Mouse (Mus musculus): ENCODE measurements around the gene 1110008P14Rik.

1110008P14Rik gene

DNA sequence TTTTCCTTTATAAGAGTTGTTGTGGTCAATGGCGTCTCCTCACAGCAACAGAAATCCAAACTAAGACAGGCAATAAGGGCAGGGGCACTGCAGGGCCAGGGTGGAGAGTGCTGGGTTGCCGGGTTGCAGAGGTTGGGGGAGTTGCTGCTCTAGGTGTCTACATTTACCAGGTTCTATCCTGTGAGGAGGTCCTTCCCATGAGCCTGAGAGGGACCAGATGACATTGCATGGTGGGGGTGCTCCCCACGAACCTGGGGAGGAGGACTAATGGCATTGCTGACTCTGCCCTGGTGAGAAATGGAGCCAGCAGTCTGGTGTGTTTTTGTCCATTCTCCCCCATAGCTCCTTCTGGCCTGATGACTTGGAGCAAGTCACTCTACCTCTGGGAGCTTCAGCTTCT lies 24.0 kb downstream of the 1110008P14Rik start:
- POLR2A ChIA-PET = interaction anchor here in 2 of 4 experiments (0.7 to 1.6 kb wide), 3 partner anchors 13 to 180 kb away, joined by 3 to 4 read pairs (median 3); partner anchors contain the start of gene 1110008P14Rik (in 1 of the 2)

DNA sequence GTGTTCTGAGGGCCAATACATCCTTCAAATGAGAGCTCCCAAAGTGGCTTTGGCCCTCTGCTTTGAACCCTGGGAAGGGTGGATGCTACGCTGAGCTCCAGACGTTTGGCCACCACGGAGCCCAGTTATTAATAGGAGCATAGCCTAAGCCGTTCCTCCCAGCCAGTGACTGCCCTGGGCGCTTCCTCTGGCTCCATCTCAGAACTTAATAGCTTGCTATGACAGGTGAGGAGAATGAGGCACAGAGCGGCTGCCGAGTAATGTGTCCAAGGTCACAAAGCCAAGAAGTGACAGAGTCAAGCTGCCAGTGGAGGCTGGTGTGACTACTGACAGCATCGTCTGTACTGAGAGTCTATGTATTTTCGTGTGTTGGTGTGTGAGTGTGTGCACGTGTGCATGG lies 25.5 kb downstream of the 1110008P14Rik start:
- ChIA-PET CTCF (interaction anchor here in 3 of 4 experiments (0.5 to 3.2 kb wide), 5 partner anchors 48 to 275 kb away, joined by 3 to 15 read pairs (median 4); no protein-coding TSS in a partner anchor), POLR2A (interaction anchor here in 1 of 4 experiments (0.7 kb wide), 1 partner anchor 26 kb away, joined by 3 read pairs; the partner anchor contains the start of gene 1110008P14Rik)

More for the DNA sequence above, 24.0 kb downstream of the 1110008P14Rik start:
- CTCF ChIA-PET = interaction anchor here (0.6 to 3.2 kb wide), 9 partner anchors 46 to 164 kb away, joined by 3 to 15 read pairs (median 4); partner anchors contain the start of gene Golga2 (in 1 of the 4)

DNA sequence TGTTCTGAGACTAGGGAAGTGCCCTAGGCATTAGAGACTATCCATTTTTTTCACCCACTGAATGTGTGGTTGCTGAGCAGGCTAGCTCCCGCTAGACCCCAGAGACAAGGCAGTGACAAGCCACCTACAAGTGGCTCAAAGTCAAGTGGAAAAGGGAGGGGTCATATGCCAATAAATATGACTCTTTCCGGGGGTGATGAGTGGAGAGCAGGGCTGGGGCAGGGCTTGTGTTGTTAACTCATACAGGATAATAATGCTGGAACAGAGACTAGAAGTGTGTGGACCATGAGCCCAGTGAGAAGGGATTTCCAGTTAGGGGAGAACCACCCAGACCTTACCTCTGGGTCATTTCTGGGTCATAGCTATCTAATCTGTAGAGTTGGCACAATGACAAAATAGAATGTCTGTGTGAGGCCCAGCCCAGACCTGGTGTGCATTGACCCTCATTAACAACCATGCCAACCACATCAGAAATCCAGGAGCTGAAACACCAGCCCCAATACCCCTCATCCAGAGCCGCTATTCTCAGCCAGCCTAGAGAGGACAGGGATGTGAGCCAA lies 27.3 kb downstream of the 1110008P14Rik start:
- CTCF ChIA-PET = interaction anchor here in 2 of 4 experiments (0.6 to 2.2 kb wide), 10 partner anchors 9 to 158 kb away, joined by 3 to 7 read pairs (median 4); partner anchors contain the start of gene 1110008P14Rik (in 1 of the 2)
- POLR2A ChIA-PET = interaction anchor here in 2 of 4 experiments (0.5 to 0.8 kb wide), 2 partner anchors 24 to 142 kb away, joined by 3 read pairs; no protein-coding TSS in a partner anchor

DNA sequence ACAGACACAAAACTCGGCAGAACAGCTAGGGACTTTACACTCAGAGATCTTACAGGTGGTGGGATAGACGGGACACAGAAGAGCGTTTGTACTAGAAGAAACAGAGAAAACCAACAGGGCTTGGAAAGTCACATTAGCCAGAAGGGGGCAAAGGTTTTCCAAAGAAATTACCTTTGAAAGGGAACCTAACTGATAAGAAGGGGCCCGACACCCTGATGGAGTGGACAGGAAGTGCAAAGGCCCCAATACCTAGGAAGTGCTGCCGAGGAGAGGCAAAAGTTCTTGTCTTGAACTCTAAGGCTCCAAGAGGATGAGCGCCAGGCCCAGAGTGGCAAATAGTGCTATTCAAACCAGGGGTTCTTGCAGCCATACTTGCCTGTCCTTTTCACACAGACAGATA lies 27.9 kb downstream of the 1110008P14Rik start:
- CTCF ChIA-PET = interaction anchor here in 3 of 4 experiments (0.6 to 2.3 kb wide), 10 partner anchors 9 to 220 kb away, joined by 3 to 7 read pairs (median 4); partner anchors contain the start of gene 1110008P14Rik (in 1 of the 3)
- POLR2A ChIA-PET = no interaction called here

DNA sequence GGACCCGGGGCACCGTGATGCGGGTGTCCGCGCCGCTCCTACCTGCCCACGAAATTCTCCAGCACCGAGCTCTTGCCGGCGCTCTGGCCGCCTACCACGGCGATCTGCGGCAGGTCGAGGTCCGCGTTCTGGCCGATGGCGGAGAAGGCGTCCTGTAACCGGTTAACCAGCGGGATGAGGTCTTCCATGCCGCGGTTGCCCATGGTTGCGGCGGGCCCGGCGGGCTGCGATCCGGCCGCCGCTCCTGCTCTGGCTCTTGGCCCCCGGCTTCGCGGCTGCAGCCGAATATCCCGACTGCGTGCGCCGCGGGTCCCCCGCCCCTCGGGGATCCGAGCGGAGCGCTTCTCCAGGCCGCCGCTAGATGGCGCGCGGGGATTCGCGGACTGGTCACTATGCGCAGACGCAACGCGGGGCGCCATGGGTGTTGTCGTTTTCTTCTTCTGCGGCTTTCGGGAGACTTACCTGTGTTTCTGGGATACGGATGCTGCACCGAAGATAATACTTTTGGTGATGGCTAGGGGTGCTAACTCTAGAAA lies 28.7 kb downstream of the 1110008P14Rik start, which contains the start of gene Dnm1:
TSS of gene Dnm1 (minus strand) at position 332 of the 536 bp plus-strand sequence.
- CTCF ChIA-PET = interaction anchor here (0.6 to 2.3 kb wide), 18 partner anchors 9 to 219 kb away, joined by 3 to 9 read pairs (median 4); partner anchors contain the start of gene 1110008P14Rik (in 1 of the 4)
- POLR2A ChIA-PET = interaction anchor here in 2 of 4 experiments (0.8 to 1.7 kb wide), 3 partner anchors 10 to 14 kb away, joined by 4 to 7 read pairs (median 4); no protein-coding TSS in a partner anchor

DNA sequence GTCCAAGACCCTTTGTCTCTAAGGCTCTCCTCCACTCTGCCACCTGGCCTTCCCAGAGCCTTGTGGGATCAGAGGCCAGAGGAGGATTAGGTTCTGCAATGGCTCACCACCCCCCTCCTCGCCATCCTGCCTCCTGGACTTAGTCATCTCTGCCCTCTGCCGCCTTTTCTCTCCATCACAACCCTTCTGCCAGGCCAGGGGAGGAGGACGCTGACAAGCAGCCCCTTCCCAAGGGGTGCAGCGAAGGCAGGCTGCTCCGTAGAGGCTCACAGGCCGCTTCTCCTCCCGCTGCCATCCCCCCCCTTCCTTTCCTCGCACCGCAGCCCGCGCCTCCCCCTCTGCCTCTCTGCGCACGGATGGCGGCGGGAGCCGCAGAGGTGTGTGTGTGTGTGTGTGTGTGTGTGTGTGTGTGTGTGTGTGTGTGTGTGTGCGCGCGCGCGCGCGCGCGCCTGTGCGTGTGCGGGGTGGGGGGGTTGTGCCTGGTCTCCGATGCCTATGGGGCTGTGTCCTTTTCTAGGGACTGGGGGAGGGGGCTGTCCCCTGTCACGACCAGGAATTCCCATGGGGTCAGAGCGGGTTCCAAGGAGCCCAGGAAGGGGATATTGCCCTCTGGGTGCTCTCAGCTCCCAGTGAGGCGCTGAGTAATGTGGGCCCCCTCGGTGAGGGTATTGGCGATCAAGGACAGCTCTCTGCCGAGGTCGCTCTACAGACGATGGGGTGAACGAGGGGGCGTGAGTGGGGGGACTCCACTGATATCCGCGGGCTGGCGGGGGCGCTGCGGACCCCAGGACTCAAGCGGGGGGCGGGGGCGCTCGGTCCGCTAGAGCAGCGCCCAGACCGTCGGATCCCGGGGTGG lies 29.4 kb downstream of the 1110008P14Rik start, which contains the start of gene Ciz1:
TSS of gene Ciz1 (plus strand) at position 177 of the 856 bp plus-strand sequence.
- ChIA-PET CTCF (interaction anchor here (0.6 to 2.3 kb wide), 19 partner anchors 9 to 386 kb away, joined by 3 to 9 read pairs (median 4); partner anchors contain the start of gene 1110008P14Rik (in 1 of the 4)), POLR2A (interaction anchor here in 3 of 4 experiments (0.8 to 2.5 kb wide), 6 partner anchors 8 to 177 kb away, joined by 3 to 7 read pairs (median 4); partner anchors contain the start of gene 1110008P14Rik (in 1 of the 3))

DNA sequence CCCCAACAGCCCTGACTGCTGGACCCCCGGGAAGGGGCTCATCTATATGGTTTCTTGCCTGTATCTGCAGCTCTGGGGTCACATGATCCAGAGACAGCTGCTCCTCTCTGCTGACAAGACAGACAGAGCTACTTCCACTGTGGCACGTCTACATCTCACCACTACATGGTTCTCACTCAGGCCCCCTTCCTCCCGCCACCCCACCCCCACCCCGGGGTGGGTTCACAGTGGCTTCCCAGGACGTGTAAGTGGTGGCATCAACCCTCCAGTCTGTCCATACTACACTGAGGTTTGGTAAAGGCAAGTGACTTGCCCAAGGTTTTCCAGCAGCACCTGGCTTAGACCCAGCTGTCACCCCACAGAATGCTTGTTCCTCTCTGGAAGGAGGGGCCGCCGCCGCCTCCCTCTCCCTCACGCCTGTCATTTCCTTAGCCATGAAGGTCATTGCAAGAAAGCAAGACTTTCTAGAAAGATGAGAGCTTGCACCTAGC lies 30.2 kb downstream of the 1110008P14Rik start:
- ChIA-PET CTCF (interaction anchor here in 2 of 4 experiments (1.1 to 1.8 kb wide), 4 partner anchors 9 to 91 kb away, joined by 3 to 9 read pairs (median 4); no protein-coding TSS in a partner anchor), POLR2A (interaction anchor here in 3 of 4 experiments (0.8 to 2.5 kb wide), 7 partner anchors 9 to 177 kb away, joined by 3 to 7 read pairs (median 4); partner anchors contain the start of genes 1110008P14Rik (in 2 of the 3) and Swi5 (in 1 of the 3))

DNA sequence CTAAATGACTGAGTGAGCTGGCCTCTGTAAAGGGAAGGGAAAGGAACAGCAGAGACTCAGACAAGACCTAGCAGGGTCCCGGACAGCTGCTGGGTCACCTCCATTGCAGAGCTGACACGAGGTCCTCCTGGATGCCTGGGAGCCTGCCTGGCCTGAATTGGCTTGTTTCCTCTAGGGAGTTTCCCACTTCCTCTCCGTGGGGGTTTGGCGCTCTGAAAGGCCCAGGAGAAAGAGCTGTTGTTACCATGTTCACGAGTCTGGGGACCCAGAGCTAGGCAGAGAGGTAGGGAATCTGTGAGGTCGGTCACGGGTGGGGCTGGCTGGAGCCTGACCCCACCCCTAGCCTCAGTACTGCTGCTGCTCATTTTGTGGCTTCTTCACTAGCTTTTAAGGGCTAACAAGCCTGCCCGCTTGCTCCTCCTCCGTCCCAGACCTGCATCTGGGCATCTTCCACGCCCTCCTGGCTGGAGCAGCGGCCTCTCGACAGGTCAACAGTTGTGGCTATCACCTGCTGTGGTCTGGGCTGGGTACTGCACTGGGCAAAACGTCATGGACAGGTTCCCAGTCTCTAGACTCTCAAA lies 31.2 kb downstream of the 1110008P14Rik start:
- POLR2A ChIA-PET = interaction anchor here in 3 of 4 experiments (0.7 to 2.5 kb wide), 9 partner anchors 8 to 354 kb away, joined by 3 to 7 read pairs (median 4); partner anchors contain the start of genes 1110008P14Rik (in 1 of the 3) and Swi5 (in 1 of the 3)

DNA sequence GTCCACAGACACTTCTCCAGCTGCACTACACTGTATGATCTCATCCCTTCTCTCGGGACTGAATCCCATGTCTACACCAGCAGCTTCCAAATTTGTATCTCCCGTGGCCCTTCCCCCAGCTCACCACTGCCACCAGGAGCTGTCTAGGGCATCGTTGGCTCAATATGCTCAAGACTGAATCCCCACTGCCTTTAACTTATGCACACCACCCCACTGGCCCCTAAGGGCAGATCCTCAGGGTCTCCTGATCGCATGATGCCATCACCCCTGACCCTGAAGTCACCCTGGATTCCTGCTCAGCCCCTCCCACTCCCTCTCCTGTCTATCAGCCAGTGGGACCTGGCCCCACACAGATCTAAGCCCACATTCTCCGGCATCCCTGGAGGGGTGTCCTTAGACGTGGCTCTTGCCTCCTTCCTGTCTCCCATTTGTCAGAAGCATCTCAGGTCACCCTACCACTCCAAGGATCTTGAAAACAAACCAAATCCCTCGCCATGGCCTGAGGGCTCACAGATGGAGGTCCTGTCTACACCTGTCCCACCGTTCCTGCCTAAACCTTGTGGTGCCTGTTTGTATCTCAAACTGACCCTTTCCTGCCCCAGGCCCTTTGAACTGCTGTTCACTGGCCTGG lies 32.0 kb downstream of the 1110008P14Rik start:
- CTCF ChIA-PET = interaction anchor here (0.6 to 1.3 kb wide), 6 partner anchors 11 to 545 kb away, joined by 3 to 6 read pairs (median 3); no protein-coding TSS in a partner anchor
- POLR2A ChIA-PET = interaction anchor here in 3 of 4 experiments (1.0 to 2.5 kb wide), 9 partner anchors 9 to 175 kb away, joined by 3 to 7 read pairs (median 4); partner anchors contain the start of gene Swi5 (in 1 of the 3)

More for the DNA sequence above, 31.2 kb downstream of the 1110008P14Rik start:
- CTCF ChIA-PET = interaction anchor here in 3 of 4 experiments (0.6 to 1.8 kb wide), 9 partner anchors 10 to 436 kb away, joined by 3 to 6 read pairs (median 3); no protein-coding TSS in a partner anchor

DNA sequence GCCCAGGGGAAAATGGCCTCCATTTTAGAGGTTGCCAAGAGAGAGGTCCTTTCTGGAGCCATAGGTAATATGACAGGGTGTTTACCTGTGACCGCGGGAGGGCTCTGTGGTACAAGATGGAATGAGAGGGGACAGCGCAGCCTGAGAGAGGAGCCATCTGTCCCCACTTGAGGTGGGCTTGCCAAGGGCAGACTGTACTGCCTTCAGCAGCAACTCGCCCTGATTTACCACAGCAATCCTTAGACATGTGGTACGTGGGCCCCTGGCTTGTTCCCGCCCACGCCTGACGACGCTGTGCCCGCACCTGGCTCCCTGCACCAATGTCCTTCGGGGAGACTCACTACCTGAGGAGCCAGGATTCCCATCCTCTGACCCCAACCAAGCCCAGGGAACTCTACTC lies 33.4 kb downstream of the 1110008P14Rik start:
- ChIA-PET CTCF (interaction anchor here in 1 of 4 experiments (1.0 kb wide), 1 partner anchor 56 kb away, joined by 3 read pairs; no protein-coding TSS in a partner anchor), POLR2A (interaction anchor here in 2 of 4 experiments (1.1 to 1.8 kb wide), 4 partner anchors 8 to 147 kb away, joined by 3 to 4 read pairs (median 4); no protein-coding TSS in a partner anchor)

DNA sequence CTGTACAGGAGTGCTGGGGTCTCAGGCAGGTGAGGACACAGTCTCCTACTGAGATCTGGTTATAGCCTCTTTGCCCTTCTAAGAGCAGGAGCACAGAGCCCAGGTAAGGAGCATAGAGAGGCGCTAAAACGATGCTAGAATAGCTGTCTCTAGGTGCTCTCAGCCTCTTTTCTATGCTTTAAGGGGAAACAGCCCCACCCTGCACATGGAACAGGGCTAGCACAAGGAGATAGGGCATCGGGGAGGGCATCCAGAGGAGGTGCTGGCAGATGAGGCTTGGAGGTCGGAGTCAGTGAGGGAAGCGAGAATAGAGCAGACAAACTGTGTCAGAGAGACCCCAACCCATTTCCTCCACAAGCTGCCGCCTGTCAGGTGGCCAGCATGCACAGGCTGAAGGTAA lies 34.7 kb downstream of the 1110008P14Rik start:
- POLR2A ChIA-PET = interaction anchor here in 1 of 4 experiments (0.6 kb wide), 1 partner anchor 338 kb away, joined by 3 read pairs; no protein-coding TSS in a partner anchor
- CTCF ChIA-PET = no interaction called here

DNA sequence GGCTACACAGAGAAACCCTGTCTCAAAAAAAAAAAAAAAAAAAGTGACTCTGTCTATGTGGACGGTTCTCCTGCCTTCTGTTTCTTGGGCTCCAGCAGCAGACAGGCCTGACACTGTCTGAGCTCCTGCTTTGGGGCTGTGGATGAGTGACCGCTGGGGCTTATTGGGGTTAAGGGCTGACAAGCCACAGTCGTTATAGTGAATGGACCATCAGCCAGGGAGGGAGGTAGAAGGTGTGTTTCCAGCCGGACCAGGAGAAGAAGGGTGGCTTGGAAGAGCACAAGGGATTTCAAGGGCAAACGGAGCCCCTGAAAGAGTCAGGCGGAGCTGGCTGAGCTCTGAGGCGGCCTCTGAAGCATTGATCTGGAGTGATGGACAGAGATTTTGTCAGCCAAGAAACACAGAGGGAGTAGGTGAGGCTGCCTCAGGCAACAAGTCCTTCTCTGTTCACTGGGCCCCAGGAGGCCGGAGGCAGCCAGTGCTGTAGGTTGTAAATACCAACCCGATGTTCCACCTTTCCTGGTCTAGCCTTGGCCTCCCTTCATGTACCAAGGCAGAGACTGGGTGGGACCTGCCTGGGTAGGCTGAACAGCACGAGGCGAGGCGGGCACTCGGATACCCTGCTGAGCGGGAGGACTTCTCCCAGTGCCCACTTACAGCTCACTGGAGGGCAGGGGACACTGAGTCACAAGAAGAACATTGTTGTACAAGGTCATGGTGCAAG lies 37.0 kb downstream of the 1110008P14Rik start:
- ChIA-PET CTCF (interaction anchor here in 2 of 4 experiments (0.6 to 0.7 kb wide), 2 partner anchors 20 to 219 kb away, joined by 3 to 4 read pairs; no protein-coding TSS in a partner anchor), POLR2A (interaction anchor here (0.5 to 1.0 kb wide), 6 partner anchors 12 to 663 kb away, joined by 3 to 6 read pairs (median 3); no protein-coding TSS in a partner anchor)

DNA sequence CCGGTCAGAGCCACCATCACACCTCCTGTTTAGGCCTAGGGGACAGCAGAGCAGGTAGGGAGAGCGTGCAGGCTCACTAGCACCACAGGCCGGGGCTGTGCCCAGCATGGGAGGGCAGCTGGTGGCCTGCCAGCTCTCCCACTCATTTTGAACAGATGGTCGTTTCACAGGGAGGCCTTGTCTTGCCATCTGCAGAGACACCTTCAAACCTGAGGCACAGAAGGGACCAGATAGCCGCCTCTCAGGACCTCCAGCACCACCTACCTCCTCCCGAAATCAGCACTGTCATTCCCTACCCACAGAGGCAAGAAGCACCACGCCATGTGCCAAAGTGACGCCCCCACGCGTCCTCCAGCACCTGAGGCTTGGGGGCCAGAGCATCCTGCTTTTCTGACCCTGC lies 37.7 kb downstream of the 1110008P14Rik start:
- ChIA-PET CTCF (interaction anchor here in 1 of 4 experiments (0.6 kb wide), 1 partner anchor 20 kb away, joined by 4 read pairs; no protein-coding TSS in a partner anchor), POLR2A (interaction anchor here in 2 of 4 experiments (0.5 to 1.0 kb wide), 3 partner anchors 14 to 663 kb away, joined by 3 to 4 read pairs (median 3); no protein-coding TSS in a partner anchor)

DNA sequence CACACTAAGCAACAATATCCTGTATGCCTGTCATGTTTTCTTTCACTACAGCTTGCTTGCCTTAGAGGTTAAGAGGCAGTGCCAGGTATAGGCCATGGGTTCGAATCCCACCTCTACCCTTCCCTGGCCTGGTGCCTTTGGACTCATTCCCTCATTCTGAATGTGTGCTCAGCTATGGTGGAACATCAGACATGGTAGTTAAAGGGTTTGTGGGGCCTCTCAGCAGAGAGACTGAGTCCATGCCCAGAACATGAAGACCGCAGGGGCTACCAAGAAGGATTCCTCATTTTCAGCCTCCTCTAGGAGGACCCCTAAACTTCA lies 38.4 kb downstream of the 1110008P14Rik start:
- ChIA-PET CTCF (no interaction called here), POLR2A (interaction anchor here in 1 of 4 experiments (1.8 to 2.0 kb wide), 2 partner anchors 9 to 35 kb away, joined by 4 to 7 read pairs; partner anchors contain the start of genes Ciz1 and Dnm1)

DNA sequence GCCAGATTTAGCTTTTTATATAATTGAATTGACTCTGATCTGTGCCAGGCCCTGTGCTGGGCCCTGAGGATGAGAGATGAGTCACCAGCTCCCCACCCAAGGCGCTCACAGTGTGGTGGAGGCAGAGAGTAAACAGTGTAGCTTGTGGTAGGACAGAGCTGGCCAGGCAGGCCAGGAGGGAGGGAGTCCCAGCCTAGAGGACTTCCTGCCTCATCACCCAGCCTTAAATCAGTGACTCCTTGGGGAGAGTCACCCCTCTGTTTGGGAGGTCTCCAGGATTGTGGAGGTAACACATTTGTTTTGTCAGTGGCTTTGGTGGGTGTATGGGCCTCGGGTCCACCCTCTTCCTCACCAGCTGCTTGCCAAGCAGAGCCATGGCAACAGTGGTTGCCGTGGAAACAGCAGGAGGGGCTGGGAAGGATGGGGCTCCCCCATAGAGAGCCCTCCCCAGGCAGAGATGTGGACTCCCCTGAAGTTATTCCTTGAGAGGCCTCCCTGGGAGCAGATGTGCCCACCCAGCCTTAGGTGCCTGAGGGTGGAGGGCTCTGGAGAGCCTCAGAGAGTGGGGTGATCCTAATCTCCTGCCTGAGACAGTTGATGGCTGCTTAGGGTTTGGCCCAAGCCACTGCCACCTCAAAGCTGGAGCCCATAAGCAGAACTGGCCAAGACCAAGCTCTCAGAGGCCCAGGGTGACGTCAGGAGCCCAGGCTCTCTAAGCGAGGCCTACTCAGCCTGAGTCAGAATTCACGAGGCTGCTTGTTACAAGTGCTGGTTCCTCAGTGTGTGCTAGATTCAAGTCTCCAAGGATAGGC lies 39.0 kb downstream of the 1110008P14Rik start:
- CTCF ChIA-PET = interaction anchor here in 1 of 4 experiments (0.5 kb wide), 1 partner anchor 176 kb away, joined by 5 read pairs; no protein-coding TSS in a partner anchor

More for the DNA sequence above, 39.0 kb downstream of the 1110008P14Rik start:
- POLR2A ChIA-PET = interaction anchor here in 2 of 4 experiments (0.6 to 2.0 kb wide), 3 partner anchors 10 to 499 kb away, joined by 3 to 7 read pairs (median 4); partner anchors contain the start of genes Ciz1 (in 1 of the 2) and Dnm1 (in 1 of the 2)
